Mouse (Mus musculus): ENCODE results near the gene Rps13. TPM values are rescaled to one million over a fixed set of nuclear protein-coding genes. Genes with fewer than 3 reads are reported as not detected.

Rps13 gene
- polyA plus RNA-seq, 1 experiment, result 895 TPM

DNA sequence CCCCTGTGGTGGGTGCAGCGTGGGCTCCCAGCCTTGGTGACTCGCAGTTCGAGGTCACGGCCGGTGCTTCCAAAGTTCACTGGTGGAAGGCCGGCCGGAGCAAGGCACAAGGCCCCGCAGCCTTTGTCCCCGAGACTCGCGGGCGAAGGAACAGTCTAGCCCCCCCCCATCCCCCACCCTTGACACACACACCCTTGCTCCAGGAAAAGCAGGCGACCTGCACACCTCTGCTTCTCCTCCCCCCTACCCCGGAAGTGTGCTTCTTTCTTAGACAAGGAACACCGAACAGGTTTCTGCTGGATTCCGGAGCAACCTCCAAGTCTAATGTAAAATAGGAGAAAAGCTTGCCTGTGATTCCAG, 25.4 kb downstream of the Rps13 start:
- TF ChIP-seq CTCF (IDR thresholded peaks at IDR 0.05; ENCODE audit: borderline replicate concordance, extremely low read depth, insufficient read depth, insufficient read length), result no peak
- TF ChIP-seq POLR2A (IDR thresholded peaks at IDR 0.05; ENCODE audit: borderline replicate concordance, extremely low read depth, insufficient read depth, insufficient read length, poor library complexity, severe bottlenecking), result no peak
- DNase-seq (ENCODE audit: low read depth), result peak; percentile 31

DNA sequence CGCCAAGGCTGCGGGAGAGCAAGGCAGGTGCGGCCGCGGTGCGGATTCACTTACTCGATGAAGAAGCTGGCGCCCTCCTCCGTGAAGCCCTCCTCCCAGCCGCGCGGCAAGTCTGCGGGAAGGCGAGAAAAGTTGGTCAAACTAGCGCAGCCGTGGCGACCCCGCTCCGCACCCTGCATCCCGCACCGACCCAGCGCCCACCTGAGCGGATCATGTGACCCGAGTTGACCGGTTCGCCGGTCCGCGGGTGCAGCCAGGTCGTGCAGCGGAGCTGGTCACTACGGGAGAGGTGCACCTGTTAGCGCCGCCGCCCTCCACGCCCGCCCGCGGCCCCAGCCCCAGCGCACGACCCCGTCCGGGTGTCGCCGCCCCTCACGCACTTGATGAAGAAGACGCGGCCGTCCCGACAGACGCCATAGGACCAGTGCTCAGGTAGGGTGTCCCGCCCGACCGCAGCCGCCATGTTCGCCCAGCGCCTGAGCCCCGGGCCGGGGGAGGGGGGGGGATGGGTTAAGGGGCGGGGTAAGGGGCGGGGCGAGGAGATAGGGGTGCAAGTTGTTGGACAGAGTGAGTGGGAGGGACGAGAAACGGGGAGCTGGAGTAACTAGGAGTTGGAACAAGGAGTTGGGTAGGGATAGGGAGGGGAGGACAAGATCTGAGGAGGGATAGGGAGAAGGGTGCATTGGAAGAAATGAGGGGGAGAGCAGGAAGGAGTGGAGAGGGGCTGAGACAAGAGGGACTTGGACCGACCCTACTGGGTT, 25.9 kb downstream of the Rps13 start, which contains the start of gene Plekha7:
Gene Plekha7, minus strand, starts transcription at position 506 of the 761 bp plus-strand sequence.
- peak; percentile 78 for DNase-seq (ENCODE audit: low read depth)
- no peak for TF ChIP-seq CTCF (IDR thresholded peaks at IDR 0.05; ENCODE audit: borderline replicate concordance, extremely low read depth, insufficient read depth, insufficient read length)
- TF ChIP-seq POLR2A (IDR thresholded peaks at IDR 0.05; ENCODE audit: borderline replicate concordance, extremely low read depth, insufficient read depth, insufficient read length, poor library complexity, severe bottlenecking), result no peak

DNA sequence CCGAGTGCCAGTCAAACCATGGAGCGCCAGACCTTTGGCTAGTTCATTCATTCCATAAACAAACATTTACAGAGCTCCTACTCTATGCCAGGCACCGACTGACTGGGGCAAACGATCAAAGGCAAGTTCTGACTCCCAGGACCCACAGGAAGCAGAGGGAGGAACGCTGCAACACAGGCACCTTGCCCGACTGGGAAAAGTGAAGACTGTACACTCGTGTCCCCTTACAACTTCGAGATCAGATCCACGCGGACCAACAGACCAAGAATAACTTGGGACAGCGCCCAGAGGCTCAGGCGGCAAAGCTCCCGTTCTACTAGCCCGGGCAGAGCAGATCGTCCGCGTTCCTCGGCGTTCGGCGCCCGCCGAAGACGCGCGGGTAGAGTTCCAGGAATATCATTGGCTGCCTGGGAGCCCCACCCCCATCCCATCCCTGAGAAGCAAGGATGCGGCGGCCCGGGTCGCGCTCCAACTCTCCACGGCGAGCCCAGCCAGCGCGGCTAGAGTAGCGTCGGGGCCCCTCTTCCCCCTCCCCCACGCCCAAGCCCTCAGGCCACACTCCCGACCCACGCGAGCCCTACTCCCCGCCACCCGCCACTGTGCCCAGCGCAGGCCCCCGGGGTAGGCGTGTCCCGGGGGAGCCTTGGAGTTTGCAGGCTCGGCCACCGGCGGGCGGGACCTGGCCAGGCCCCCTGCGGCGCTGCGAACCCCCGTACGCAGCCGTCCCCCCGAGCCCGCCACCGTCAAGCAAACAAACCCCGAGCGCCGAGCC, 26.7 kb downstream of the Rps13 start:
- TF ChIP-seq CTCF (IDR thresholded peaks at IDR 0.05; ENCODE audit: borderline replicate concordance, extremely low read depth, insufficient read depth, insufficient read length) (no peak), POLR2A (IDR thresholded peaks at IDR 0.05; ENCODE audit: borderline replicate concordance, extremely low read depth, insufficient read depth, insufficient read length, poor library complexity, severe bottlenecking) (peak; percentile 24; the same call in 1 of the 2 replicates)

DNA sequence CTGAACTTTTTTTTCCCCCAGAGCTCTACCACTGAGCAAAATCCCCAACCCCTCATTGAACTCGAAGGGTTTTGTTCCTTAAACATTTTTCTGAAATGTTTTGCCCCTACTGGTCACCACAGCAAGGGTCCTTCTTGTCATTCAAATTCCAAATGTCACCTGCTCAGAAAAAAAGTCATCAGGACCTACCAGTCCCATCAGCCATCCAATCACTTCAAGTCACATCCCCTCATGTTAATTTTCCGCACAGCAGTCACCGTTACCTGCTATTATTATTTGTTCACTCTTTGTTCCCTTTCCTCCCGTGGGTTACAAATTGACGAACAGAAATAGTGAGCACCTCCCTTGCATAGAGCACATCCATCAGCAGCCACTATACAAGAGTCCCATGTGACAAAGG, 27.4 kb downstream of the Rps13 start:
- TF ChIP-seq CTCF (IDR thresholded peaks at IDR 0.05; ENCODE audit: borderline replicate concordance, extremely low read depth, insufficient read depth, insufficient read length) (no peak), POLR2A (IDR thresholded peaks at IDR 0.05; ENCODE audit: borderline replicate concordance, extremely low read depth, insufficient read depth, insufficient read length, poor library complexity, severe bottlenecking) (no peak)

More for the DNA sequence above, 26.7 kb downstream of the Rps13 start:
- peak; percentile 90 for DNase-seq (ENCODE audit: low read depth)

GRCm38 (mm10) chr7:116301661-116302311, 32.2 kb downstream of the Rps13 start:
- peak; percentile 70 for DNase-seq (ENCODE audit: low read depth)
- TF ChIP-seq POLR2A (IDR thresholded peaks at IDR 0.05; ENCODE audit: borderline replicate concordance, extremely low read depth, insufficient read depth, insufficient read length, poor library complexity, severe bottlenecking) (no peak), CTCF (IDR thresholded peaks at IDR 0.05; ENCODE audit: borderline replicate concordance, extremely low read depth, insufficient read depth, insufficient read length) (no peak)

More for the DNA sequence above, 27.4 kb downstream of the Rps13 start:
- no peak for DNase-seq (ENCODE audit: low read depth)

- no peak for DNase-seq (ENCODE audit: low read depth)
- no peak for TF ChIP-seq POLR2A (IDR thresholded peaks at IDR 0.05; ENCODE audit: borderline replicate concordance, extremely low read depth, insufficient read depth, insufficient read length, poor library complexity, severe bottlenecking)
- TF ChIP-seq CTCF (IDR thresholded peaks at IDR 0.05; ENCODE audit: borderline replicate concordance, extremely low read depth, insufficient read depth, insufficient read length), result no peak
These were observed 32.9 kb downstream of the Rps13 start for GRCm38 (mm10) chr7:116301144-116301543.

- DNase-seq (ENCODE audit: low read depth), result peak; percentile 77
- TF ChIP-seq POLR2A (IDR thresholded peaks at IDR 0.05; ENCODE audit: borderline replicate concordance, extremely low read depth, insufficient read depth, insufficient read length, poor library complexity, severe bottlenecking) (no peak), CTCF (IDR thresholded peaks at IDR 0.05; ENCODE audit: borderline replicate concordance, extremely low read depth, insufficient read depth, insufficient read length) (no peak)
These were observed 35.1 kb downstream of the Rps13 start for GRCm38 (mm10) chr7:116298851-116299250.

DNA sequence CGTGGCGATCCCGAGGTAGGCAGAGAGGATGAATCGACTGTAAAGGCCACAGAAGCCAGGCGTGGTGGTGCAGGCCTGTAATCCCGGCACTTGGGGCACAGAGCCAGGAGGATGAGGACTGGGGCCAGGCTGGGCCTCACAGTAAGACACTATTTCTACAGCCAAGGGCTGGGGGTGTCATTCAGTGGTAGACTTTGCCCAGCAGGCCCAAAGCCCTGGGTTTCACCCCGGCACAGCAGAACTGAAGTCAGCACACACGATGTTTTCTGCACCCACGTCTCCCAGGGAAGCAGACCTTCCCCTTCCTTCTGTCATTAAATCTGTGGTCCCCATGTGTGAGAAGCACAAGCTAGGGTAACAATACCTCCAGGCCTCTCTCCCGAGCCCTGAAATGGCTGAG, 35.6 kb downstream of the Rps13 start:
- TF ChIP-seq POLR2A (IDR thresholded peaks at IDR 0.05; ENCODE audit: borderline replicate concordance, extremely low read depth, insufficient read depth, insufficient read length, poor library complexity, severe bottlenecking) (no peak), CTCF (IDR thresholded peaks at IDR 0.05; ENCODE audit: borderline replicate concordance, extremely low read depth, insufficient read depth, insufficient read length) (no peak)
- DNase-seq (ENCODE audit: low read depth), result peak; percentile 47

DNA sequence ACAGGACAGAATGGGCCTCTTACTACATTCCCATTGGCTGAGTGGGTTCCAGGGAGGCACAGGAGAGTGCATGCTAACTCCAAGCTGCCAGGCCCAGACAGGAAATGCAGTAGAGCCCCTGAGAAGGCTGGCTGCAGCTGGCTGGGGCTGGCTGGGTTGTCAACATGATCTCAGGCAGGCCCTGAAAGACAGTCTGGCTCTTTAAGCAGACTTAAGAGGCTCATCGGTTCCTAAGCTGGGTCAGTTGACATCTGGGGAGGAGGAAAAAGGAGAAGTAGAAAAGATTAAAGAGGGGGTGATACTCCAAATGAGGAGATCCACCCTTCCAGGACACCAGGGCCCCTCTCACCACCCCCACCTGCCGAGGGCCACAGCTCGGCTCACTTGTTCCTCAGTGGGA, 39.0 kb downstream of the Rps13 start:
- DNase-seq (ENCODE audit: low read depth), result no peak
- TF ChIP-seq POLR2A (IDR thresholded peaks at IDR 0.05; ENCODE audit: borderline replicate concordance, extremely low read depth, insufficient read depth, insufficient read length, poor library complexity, severe bottlenecking) (no peak), CTCF (IDR thresholded peaks at IDR 0.05; ENCODE audit: borderline replicate concordance, extremely low read depth, insufficient read depth, insufficient read length) (no peak)

GRCm38 (mm10) chr7:116292377-116292776, 41.6 kb downstream of the Rps13 start:
- no peak for DNase-seq (ENCODE audit: low read depth)
- no peak for TF ChIP-seq CTCF (IDR thresholded peaks at IDR 0.05; ENCODE audit: borderline replicate concordance, extremely low read depth, insufficient read depth, insufficient read length)
- no peak for TF ChIP-seq POLR2A (IDR thresholded peaks at IDR 0.05; ENCODE audit: borderline replicate concordance, extremely low read depth, insufficient read depth, insufficient read length, poor library complexity, severe bottlenecking)

GRCm38 (mm10) chr7:116290559-116290958, 43.4 kb downstream of the Rps13 start:
- no peak for TF ChIP-seq POLR2A (IDR thresholded peaks at IDR 0.05; ENCODE audit: borderline replicate concordance, extremely low read depth, insufficient read depth, insufficient read length, poor library complexity, severe bottlenecking)
- no peak for DNase-seq (ENCODE audit: low read depth)
